In genomic region chr4:139977308-139977781, GRCm38 (mm10) we compare ENCODE assay signal across 12 mouse cellular contexts. TPM values are rescaled to one million over a fixed set of nuclear protein-coding genes. Genes with fewer than 3 reads are reported as not detected.
DNase-seq lines count a peak whose midpoint lies in the region; ATAC-seq and TF ChIP-seq lines count a peak whose summit lies in the region.
"Had no signal": no experiment of that assay in that cellular context is flagged by ENCODE, and none has a peak within 500 bp of the region (broad histone marks: within the 10 kb centered on the region; RNA-seq: fewer than 3 reads in every experiment).

No protein-coding gene starts in this region.

- H3K4me1 ChIP-seq in hindbrain, embryonic 10.5 days (replicated peaks), result peaks cover 70% of the 10 kb centered on the region
- H3K4me1 ChIP-seq in hindbrain, postnatal 0 days (ENCODE audit: insufficient read depth, low read length), result peaks cover 4% of the 10 kb centered on the region; the same call in 1 of the 2 replicates
- peaks cover 6% of the 10 kb centered on the region; the same call in 1 of the 2 replicates for H3K4me1 ChIP-seq in lung, postnatal 0 days (ENCODE audit: insufficient read depth, low read depth, low read length)

- H3K9me3 ChIP-seq in hindbrain, embryonic 10.5 days, result no peaks in the 10 kb centered on the region
- H3K9me3 ChIP-seq in hindbrain, postnatal 0 days (ENCODE audit: low read length), result no peaks in the 10 kb centered on the region
- H3K9me3 ChIP-seq in lung, postnatal 0 days (ENCODE audit: low read length), result no peaks in the 10 kb centered on the region
- H3K9me3 ChIP-seq: heart, embryonic 15.5 days had no signal

- DNase-seq in hindbrain, embryonic 10.5 days (ENCODE audit: low spot score), result peak; percentile 64
- DNase-seq in hindbrain, postnatal 0 days (ENCODE audit: low spot score), result no peak
- DNase-seq in urinary bladder, postnatal 25 days (ENCODE audit: low spot score), result peak; percentile 14
- no peak for DNase-seq in urinary bladder, adult 2 months (ENCODE audit: low spot score)
- peak; percentile 59 for DNase-seq in lung, postnatal 0 days (ENCODE audit: low spot score)
- DNase-seq in thymus, postnatal 4 days, result no peak
- DNase-seq in layer of hippocampus, adult 9-10 months (ENCODE audit: low spot score), result no peak
- DNase-seq in cerebellum, postnatal 36 days, result no peak
- DNase-seq: layer of hippocampus, adult 9-11 months; liver; spleen, adult 18-20 months had no signal

- no peak overlapping the region for H3K4me3 ChIP-seq in hindbrain, embryonic 10.5 days
- H3K4me3 ChIP-seq in hindbrain, postnatal 0 days (ENCODE audit: low read length), result no peak overlapping the region
- no peak overlapping the region for H3K4me3 ChIP-seq in lung, postnatal 0 days (ENCODE audit: low read depth, low read length)
- H3K4me3 ChIP-seq: heart, embryonic 15.5 days had no signal

- no peak overlapping the region for H3K4me2 ChIP-seq in hindbrain, postnatal 0 days (ENCODE audit: low read depth, low read length)
- H3K4me2 ChIP-seq in lung, postnatal 0 days (replicated peaks; ENCODE audit: low read depth, low read length), result no peak overlapping the region
- H3K4me2 ChIP-seq: heart, embryonic 15.5 days had no signal

- TF ChIP-seq EP300 in lung, postnatal 0 days (IDR thresholded peaks at IDR 0.05), result peak; percentile 40; the same call in 1 of the 2 replicates

- WGBS in hindbrain, embryonic 10.5 days, result 6% methylated on average over 5 of the region's 5 CpGs
- 28% methylated on average over 5 of the region's 5 CpGs for WGBS in hindbrain, postnatal 0 days
- 22% methylated on average over 5 of the region's 5 CpGs for WGBS in lung, postnatal 0 days

- TF ChIP-seq CTCF in hindbrain, postnatal 0 days (IDR thresholded peaks at IDR 0.05; ENCODE audit: low read depth), result no peak
- no peak for TF ChIP-seq CTCF in lung, postnatal 0 days (IDR thresholded peaks at IDR 0.05)

- no peak for ATAC-seq in hindbrain, postnatal 0 days
- ATAC-seq in lung, postnatal 0 days, result peak; percentile 77

- peaks cover 3% of the 10 kb centered on the region; the same call in 1 of the 2 replicates for H3K27me3 ChIP-seq in hindbrain, embryonic 10.5 days (ENCODE audit: insufficient read depth, poor library complexity, severe bottlenecking)
- H3K27me3 ChIP-seq in hindbrain, postnatal 0 days (ENCODE audit: insufficient read depth, low read length), result no peaks in the 10 kb centered on the region
- H3K27me3 ChIP-seq in lung, postnatal 0 days (replicated peaks; ENCODE audit: insufficient read depth, low read length), result no peaks in the 10 kb centered on the region

- H3K27ac ChIP-seq in hindbrain, embryonic 10.5 days, result peak overlapping the region; percentile 85
- no peak overlapping the region for H3K27ac ChIP-seq in hindbrain, postnatal 0 days
- H3K27ac ChIP-seq in lung, postnatal 0 days (ENCODE audit: low read length), result peak overlapping the region; percentile 47
- H3K27ac ChIP-seq: heart, embryonic 15.5 days had no signal

- no peaks in the 10 kb centered on the region for H3K36me3 ChIP-seq in hindbrain, embryonic 10.5 days
- no peaks in the 10 kb centered on the region for H3K36me3 ChIP-seq in hindbrain, postnatal 0 days (ENCODE audit: insufficient read depth, low read length)
- no peaks in the 10 kb centered on the region for H3K36me3 ChIP-seq in lung, postnatal 0 days (ENCODE audit: insufficient read depth, low read length)
- H3K36me3 ChIP-seq: heart, embryonic 15.5 days had no signal

- H3K9ac ChIP-seq in hindbrain, postnatal 0 days (replicated peaks; ENCODE audit: low read length), result no peak overlapping the region
- no peak overlapping the region for H3K9ac ChIP-seq in lung, postnatal 0 days (replicated peaks; ENCODE audit: low read depth)
- H3K9ac ChIP-seq: heart, embryonic 15.5 days had no signal

RNA-seq across cellular contexts. Expression of gene Klhdc7a, which starts 9.5 kb away (rescaled TPM):
- 0.41 and 0.47 TPM in 2 replicates for polyA plus RNA-seq in hindbrain, embryonic 10.5 days (2016; fragmentation: Nextera tagmentation; extraction: Ambion mirVana)
- 1.0 and 1.6 TPM in 2 replicates for total RNA-seq in hindbrain, postnatal 0 days (2014; rRNA removed)
- 0.58 and 0.69 TPM in 2 replicates for polyA plus RNA-seq in hindbrain, postnatal 0 days (2015; fragmentation: Nextera tagmentation; extraction: Ambion mirVana)
- polyA plus RNA-seq in urinary bladder, adult 2 months (2012; rRNA removed), result 20.1 and 22.3 TPM in 2 replicates
- polyA plus RNA-seq in lung, postnatal 0 days (2015; fragmentation: Nextera tagmentation; extraction: Ambion mirVana), result 1.2 and 1.3 TPM in 2 replicates

Comparison
In these comparisons a context has a peak if more than half of its experiments do, and no peak if none do; other contexts are left out.
1. DNase-seq: peak in hindbrain, embryonic 10.5 days (single experiment), urinary bladder, postnatal 25 days (single experiment) and lung, postnatal 0 days (single experiment); none in hindbrain, postnatal 0 days (single experiment), urinary bladder, adult 2 months (single experiment), thymus, postnatal 4 days (single experiment), layer of hippocampus, adult 9-10 months (single experiment) and cerebellum, postnatal 36 days (0 of 2).